Mouse (Mus musculus) heart, adult 2 months (tissue): ENCODE data around the gene Kdm5b. TPM values are rescaled to one million over a fixed set of nuclear protein-coding genes. Genes with fewer than 3 reads are reported as not detected.

Source experiments
- DNase-seq, 2 experiments: peaks; one replicate each; pipeline ENCODE4 v3.0.0; 2021
- H3K27ac ChIP-seq: fragments of 200-600 bp; 2 replicates; pipeline ENCODE4 v1.8.1; 2022
- H3K27me3 ChIP-seq: fragments of 200-500 bp; 2 replicates; pipeline ENCODE4 v1.6.1; 2012; ENCODE audit warnings: mild to moderate bottlenecking, low read length, inconsistent platforms, mixed read lengths; ENCODE audit not compliant: control insufficient read depth, insufficient read depth
- H3K36me3 ChIP-seq: fragments of 200-500 bp; 2 replicates; pipeline ENCODE4 v1.6.1; 2012; ENCODE audit warnings: low read length, inconsistent platforms; ENCODE audit not compliant: control insufficient read depth, insufficient read depth
- H3K4me1 ChIP-seq: fragments of 200-500 bp; 2 replicates; pipeline ENCODE4 v1.6.1; 2011; ENCODE audit warnings: low read length; ENCODE audit not compliant: control insufficient read depth, insufficient read depth
- H3K4me3 ChIP-seq: fragments of 200-600 bp; 2 replicates; pipeline ENCODE4 v1.8.1; 2022
- H3K79me2 ChIP-seq: fragments of 200-500 bp; replicated peaks from 2 replicates; pipeline ENCODE4 v1.6.1; 2012; ENCODE audit warnings: mild to moderate bottlenecking, inconsistent platforms, low read length, moderate library complexity, mixed read lengths; ENCODE audit not compliant: control insufficient read depth, insufficient read depth
- H3K9ac ChIP-seq: fragments of 200-500 bp; 2 replicates; pipeline ENCODE4 v1.6.1; 2012; ENCODE audit warnings: low read depth, mild to moderate bottlenecking, control low read depth, inconsistent platforms, low read length, mixed read lengths
- CTCF ChIP-seq: fragments of 200-600 bp; IDR thresholded peaks from 2 replicates; pipeline ENCODE4 v1.8.1; 2022; ENCODE audit warnings: antibody characterized with exemption, mild to moderate bottlenecking, moderate library complexity
- EP300 ChIP-seq: fragments of 200-500 bp; IDR thresholded peaks from 2 replicates; pipeline ENCODE4 v1.6.1; 2011; ENCODE audit warnings: low read depth, low read length, control low read depth; ENCODE audit not compliant: insufficient read depth
- POLR2A ChIP-seq: fragments of 200-500 bp; IDR thresholded peaks from 2 replicates; pipeline ENCODE4 v1.6.1; 2011; ENCODE audit warnings: mild to moderate bottlenecking, low read depth, low read length, control low read depth; ENCODE audit not compliant: insufficient read depth
- WGBS: fragments of 180-500 bp; shearing (Covaris S2); methylation state at CpG from one replicate; pipeline ENCODE4 v1.1.7; 2018; 5-methylcytosine and 5-hydroxymethylcytosine counted together
- intact Hi-C: fragments of 180-260 bp; cut with DNase I; formaldehyde crosslinking; loops from one replicate; pipeline ENCODE4 v1.15.1; 2025
- polyA plus RNA-seq: library from polyadenylated mRNA; depleted of rRNA; stranded (reverse); fragments of >200 nt; gene quantifications from 2 replicates; pipeline ENCODE4 v1.2.3, GENCODE M21; 2012
- total RNA-seq, 2 experiments: library from RNA; stranded (reverse); gene quantifications; 2 replicates each; pipeline ENCODE4 v1.2.3; 2021

Kdm5b gene
- total and polyA plus RNA-seq, 3 experiments = 3.3 to 13.2 (median 11.6) TPM

DNA sequence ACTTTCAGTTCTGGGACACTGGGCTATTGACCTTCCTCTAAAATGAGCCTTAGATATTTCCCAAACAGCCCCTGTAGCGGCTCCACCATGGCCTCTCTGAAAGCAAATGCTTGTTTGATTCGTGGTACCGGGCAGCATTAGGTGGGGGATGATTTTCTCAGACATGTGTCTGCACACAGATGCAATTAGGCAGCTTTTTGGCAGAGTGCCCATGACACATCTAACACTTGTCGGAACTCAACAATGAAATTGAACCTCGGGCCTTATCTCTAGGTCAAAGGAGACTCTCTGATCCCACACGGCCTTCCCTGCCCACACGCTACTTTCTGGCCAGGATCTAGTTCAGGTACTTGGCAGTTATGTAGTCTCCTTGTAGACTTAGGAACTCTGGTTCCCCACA, 98.9 kb downstream of the Kdm5b start:
- intact Hi-C loops = no loop called here
- Histone ChIP-seq H3K79me2 (no peaks in the 10 kb centered on the region), H3K4me3 (no peak overlapping the region), H3K27ac (no peak overlapping the region), H3K27me3 (no peaks in the 10 kb centered on the region), H3K4me1 (no peaks in the 10 kb centered on the region), H3K36me3 (no peaks in the 10 kb centered on the region), H3K9ac (no peak overlapping the region)
- 30% methylated on average over 7 of the region's 7 CpGs for WGBS
- no peak for DNase-seq
- TF ChIP-seq CTCF = no peak
- TF ChIP-seq POLR2A = no peak
- no peak for TF ChIP-seq EP300

DNA sequence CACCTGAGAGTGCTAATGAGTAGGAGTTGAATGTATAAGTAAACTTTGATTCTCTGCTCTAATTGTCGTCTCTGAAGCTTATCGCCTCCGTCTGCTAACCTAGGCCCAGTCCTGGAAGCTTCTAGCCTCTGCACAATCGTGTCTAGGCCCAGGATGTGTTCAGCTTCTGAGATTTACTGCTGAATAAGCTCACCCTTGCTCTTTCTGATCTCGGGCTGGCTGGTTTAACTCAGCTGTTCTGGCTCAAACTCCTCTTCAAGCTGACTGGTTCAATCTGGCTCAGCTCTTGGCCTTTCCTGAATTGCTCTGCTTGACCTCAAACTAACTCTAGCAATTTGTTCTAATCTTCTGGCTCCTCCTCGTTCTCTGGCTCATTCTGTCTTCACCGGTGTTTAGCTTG, 100.2 kb downstream of the Kdm5b start:
- H3K36me3 ChIP-seq = no peaks in the 10 kb centered on the region
- no peak for DNase-seq
- no peak overlapping the region for H3K9ac ChIP-seq
- H3K27me3 ChIP-seq = no peaks in the 10 kb centered on the region
- H3K4me3 ChIP-seq = no peak overlapping the region
- H3K79me2 ChIP-seq = no peaks in the 10 kb centered on the region
- intact Hi-C loops = no loop called here
- H3K4me1 ChIP-seq = no peaks in the 10 kb centered on the region
- TF ChIP-seq EP300 = no peak
- TF ChIP-seq CTCF = no peak
- TF ChIP-seq POLR2A = no peak
- WGBS = 67% methylated on average over 7 of the region's 7 CpGs
- H3K27ac ChIP-seq = no peak overlapping the region

DNA sequence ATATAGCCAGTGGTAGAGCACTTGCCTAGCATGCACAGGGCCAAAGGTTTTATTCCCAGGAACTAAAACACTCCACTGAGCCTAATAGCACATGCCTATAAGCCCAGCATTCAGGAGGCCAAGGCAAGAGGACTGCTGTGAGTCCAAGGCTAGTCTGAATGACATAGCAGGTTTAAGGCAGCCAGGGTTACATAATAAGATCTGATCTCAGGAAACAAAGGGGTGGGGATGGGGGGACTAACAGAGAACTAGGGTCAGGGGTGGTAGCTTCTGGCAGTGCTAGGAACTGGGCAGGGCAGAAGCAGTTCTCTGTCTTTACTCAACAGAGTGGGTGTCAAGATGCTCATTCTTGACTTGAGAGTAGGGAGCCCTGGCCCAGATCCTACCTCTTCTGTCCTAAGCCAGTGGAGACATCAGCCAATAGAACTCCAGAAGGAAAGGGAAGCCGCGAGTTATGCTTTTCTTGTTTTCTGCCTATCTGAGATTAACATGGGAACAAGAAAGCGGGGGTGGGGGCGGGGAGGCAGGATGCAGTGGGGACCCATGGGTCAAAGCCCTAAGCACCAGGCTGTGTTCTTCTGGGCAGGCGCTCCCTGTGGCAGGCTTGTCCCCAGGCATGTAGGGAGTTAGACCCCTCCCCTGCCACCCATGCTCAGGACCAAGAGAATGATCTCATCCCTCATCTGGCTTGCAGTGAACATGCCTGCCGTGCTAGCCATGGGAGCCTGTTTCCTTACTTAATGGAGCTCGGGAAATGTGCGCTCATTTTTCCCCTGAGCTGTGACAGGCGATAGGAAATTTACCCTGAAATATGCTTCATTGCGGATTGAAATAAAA, 111.5 kb downstream of the Kdm5b start:
- H3K79me2 ChIP-seq = no peaks in the 10 kb centered on the region
- no peak overlapping the region for H3K27ac ChIP-seq
- no peaks in the 10 kb centered on the region for H3K27me3 ChIP-seq
- H3K36me3 ChIP-seq = no peaks in the 10 kb centered on the region
- no peak for DNase-seq
- intact Hi-C loops = no loop called here
- TF ChIP-seq POLR2A (no peak), CTCF (no peak), EP300 (no peak)
- H3K4me1 ChIP-seq = no peaks in the 10 kb centered on the region
- H3K9ac ChIP-seq = no peak overlapping the region
- H3K4me3 ChIP-seq = no peak overlapping the region
- 59% methylated on average over 10 of the region's 10 CpGs for WGBS

GRCm38 (mm10) chr1:134674312-134674711, 114.3 kb downstream of the Kdm5b start:
- intact Hi-C loops = no loop called here
- Histone ChIP-seq H3K36me3 (no peaks in the 10 kb centered on the region), H3K27ac (no peak overlapping the region), H3K4me1 (no peaks in the 10 kb centered on the region), H3K27me3 (no peaks in the 10 kb centered on the region), H3K4me3 (no peak overlapping the region), H3K9ac (no peak overlapping the region), H3K79me2 (no peaks in the 10 kb centered on the region)
- WGBS = 4% methylated on average over 1 of the region's 1 CpGs
- TF ChIP-seq POLR2A = no peak
- TF ChIP-seq CTCF = peak; percentile 44
- DNase-seq = peak in 1 of 2 experiments; percentile 8

DNA sequence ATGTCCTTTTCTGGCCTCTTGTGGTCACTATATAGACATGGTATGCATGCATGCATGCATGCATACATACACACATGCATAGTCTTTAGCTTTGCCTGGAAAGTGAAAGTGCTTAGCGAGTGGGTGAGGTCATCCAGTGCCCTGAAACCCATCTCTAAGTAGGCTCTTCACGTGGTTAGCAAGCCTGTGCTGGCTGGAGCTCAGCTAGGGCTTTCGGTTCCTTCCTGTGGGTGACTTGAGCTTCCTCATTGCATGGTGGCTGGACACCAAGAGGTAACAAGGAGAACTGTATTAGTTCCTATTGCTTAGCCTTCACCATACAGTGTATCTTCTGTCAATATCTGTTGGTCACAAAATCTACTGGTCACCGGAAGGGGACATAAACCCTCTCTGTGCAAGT, 119.5 kb downstream of the Kdm5b start:
- no peaks in the 10 kb centered on the region for H3K36me3 ChIP-seq
- H3K27ac ChIP-seq = no peak overlapping the region
- TF ChIP-seq POLR2A (no peak), CTCF (no peak), EP300 (no peak)
- no peaks in the 10 kb centered on the region for H3K4me1 ChIP-seq
- H3K27me3 ChIP-seq = no peaks in the 10 kb centered on the region; the same call in 1 of the 2 replicates
- intact Hi-C loops = no loop called here
- no peaks in the 10 kb centered on the region for H3K79me2 ChIP-seq
- peak in 1 of 2 experiments; percentile 50 for DNase-seq
- 59% methylated on average over 4 of the region's 4 CpGs for WGBS
- H3K4me3 ChIP-seq = no peak overlapping the region
- no peak overlapping the region for H3K9ac ChIP-seq

DNA sequence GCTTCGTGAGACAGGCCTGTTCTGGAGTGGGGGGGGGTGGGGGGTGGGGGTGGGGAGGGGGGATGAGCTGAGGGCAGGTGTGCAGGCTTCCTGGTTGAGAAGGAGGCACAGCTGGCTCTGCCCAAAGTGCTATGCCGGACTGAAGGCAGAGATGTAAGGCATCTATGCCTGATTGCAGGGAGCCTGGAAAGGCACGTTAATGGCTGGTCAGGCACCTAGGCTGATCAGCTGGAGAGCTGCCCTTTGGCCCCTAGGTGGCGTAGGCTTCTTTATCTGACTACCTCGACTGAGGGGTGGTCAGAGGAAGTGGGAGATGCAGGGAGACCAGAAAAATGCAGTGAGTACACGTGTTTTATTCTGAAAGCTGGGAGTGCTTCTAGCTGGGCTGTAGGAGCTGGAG, 120.6 kb downstream of the Kdm5b start:
- 20% methylated on average over 6 of the region's 6 CpGs for WGBS
- no peak overlapping the region for H3K9ac ChIP-seq
- TF ChIP-seq CTCF = no peak
- TF ChIP-seq POLR2A = no peak
- TF ChIP-seq EP300 = no peak
- H3K27ac ChIP-seq = no peak overlapping the region
- H3K4me1 ChIP-seq = no peaks in the 10 kb centered on the region
- H3K4me3 ChIP-seq = no peak overlapping the region
- H3K27me3 ChIP-seq = no peaks in the 10 kb centered on the region; the same call in 1 of the 2 replicates
- DNase-seq = no peak
- no peaks in the 10 kb centered on the region for H3K36me3 ChIP-seq
- H3K79me2 ChIP-seq = no peaks in the 10 kb centered on the region
- intact Hi-C loops = no loop called here
